Mouse (Mus musculus) C2C12 (cell line): ENCODE measurements around the gene Myh8. TPM values are rescaled to one million over a fixed set of nuclear protein-coding genes. Genes with fewer than 3 reads are reported as not detected.

Experiments used
- H3K27me3 ChIP-seq: one replicate; pipeline ENCODE4 v1.6.1; 2011; ENCODE audit not compliant: control insufficient read depth, insufficient read depth, insufficient read length
- H3K36me3 ChIP-seq: one replicate; pipeline ENCODE4 v1.6.1; 2011; ENCODE audit not compliant: control insufficient read depth, insufficient read depth
- H3K4me3 ChIP-seq: one replicate; pipeline ENCODE4 v1.5.1; 2011; ENCODE audit warnings: mild to moderate bottlenecking, control low read depth; ENCODE audit not compliant: poor library complexity, insufficient read depth, severe bottlenecking
- H3K79me2 ChIP-seq: one replicate; pipeline ENCODE4 v1.6.1; 2011; ENCODE audit not compliant: control insufficient read depth, insufficient read depth
- H3K79me3 ChIP-seq: one replicate; pipeline ENCODE4 v1.6.1; 2011; ENCODE audit warnings: low read depth, control low read depth
- H3ac ChIP-seq: one replicate; pipeline ENCODE3; 2011; ENCODE audit warnings: low read depth; ENCODE audit not compliant: control insufficient read depth, insufficient read length
- CEBPB ChIP-seq: IDR thresholded peaks from one replicate; pipeline ENCODE4 v1.6.1; 2011; ENCODE audit warnings: low read depth, mild to moderate bottlenecking, control low read depth, moderate library complexity
- CTCF ChIP-seq: IDR thresholded peaks from one replicate; pipeline ENCODE4 v1.5.1; 2011; ENCODE audit not compliant: control insufficient read depth, insufficient read depth, insufficient read length
- FOSL1 ChIP-seq: IDR thresholded peaks from one replicate; pipeline ENCODE4 v1.8.0; 2011; ENCODE audit warnings: mild to moderate bottlenecking, low read length; ENCODE audit not compliant: poor library complexity, insufficient read depth, severe bottlenecking
- MAX ChIP-seq: IDR thresholded peaks from one replicate; pipeline ENCODE4 v1.6.1; 2011; ENCODE audit warnings: mild to moderate bottlenecking, control low read depth
- MYOD1 ChIP-seq: IDR thresholded peaks from one replicate; pipeline ENCODE4 v1.6.1; 2011; ENCODE audit warnings: low read depth; ENCODE audit not compliant: control insufficient read depth, insufficient read length
- MYOG ChIP-seq: IDR thresholded peaks from one replicate; pipeline ENCODE4 v1.6.1; 2011; ENCODE audit not compliant: control insufficient read depth, insufficient read length; ENCODE audit errors: extremely low read depth
- USF1 ChIP-seq: IDR thresholded peaks from one replicate; pipeline ENCODE4 v1.6.1; 2011; ENCODE audit warnings: low read depth, mild to moderate bottlenecking, control low read depth, moderate library complexity
- polyA plus RNA-seq: library from polyadenylated mRNA; unstranded; fragments of >200 nt; fragmentation: generic; extraction: Trizol; gene quantifications from one replicate; pipeline ENCODE4 v1.2.1, GENCODE M21; 2012; ENCODE audit warnings: missing spikeins

The Myh8 gene
- polyA plus RNA-seq, 1 experiment, result not detected

DNA sequence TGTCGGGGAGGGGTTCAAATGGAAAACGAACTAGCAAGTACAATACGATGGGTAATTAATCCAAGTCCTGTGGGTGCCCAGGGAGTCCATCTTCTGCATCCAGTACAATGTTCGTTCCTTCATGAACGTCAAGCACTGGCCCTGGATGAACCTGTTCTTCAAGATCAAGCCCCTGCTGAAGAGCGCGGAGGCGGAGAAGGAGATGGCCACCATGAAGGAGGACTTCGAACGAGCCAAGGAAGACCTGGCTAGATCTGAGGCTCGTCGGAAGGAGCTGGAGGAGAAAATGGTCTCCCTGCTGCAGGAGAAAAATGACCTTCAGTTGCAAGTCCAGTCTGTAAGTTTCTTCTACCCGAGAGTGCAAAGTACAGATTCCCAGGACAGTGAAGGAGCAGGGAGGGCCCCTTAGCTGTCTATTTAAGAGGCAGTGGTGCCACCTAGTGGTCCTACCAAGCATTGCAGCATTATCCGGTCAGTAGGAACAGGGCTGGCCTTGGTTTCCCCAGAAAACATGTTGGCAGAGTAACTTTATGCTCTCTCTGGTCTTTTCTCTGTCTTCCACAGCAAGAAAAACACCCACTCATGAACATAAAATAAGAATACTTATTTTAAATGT is 73.3 kb downstream of the Myh8 start:
- Histone ChIP-seq H3K79me2 (no peaks in the 10 kb centered on the region), H3K36me3 (no peaks in the 10 kb centered on the region), H3ac (no peak overlapping the region), H3K4me3 (no peak overlapping the region), H3K79me3 (no peaks in the 10 kb centered on the region), H3K27me3 (no peaks in the 10 kb centered on the region)
- TF ChIP-seq CTCF, result peak; percentile 62
- TF ChIP-seq FOSL1, result no peak
- no peak for TF ChIP-seq MYOG

GRCm38 (mm10) chr11:67353011-67353410 is 76.1 kb downstream of the Myh8 start:
- H3K79me3 ChIP-seq, result no peaks in the 10 kb centered on the region
- no peak overlapping the region for H3ac ChIP-seq
- no peak overlapping the region for H3K4me3 ChIP-seq
- H3K36me3 ChIP-seq, result no peaks in the 10 kb centered on the region
- TF ChIP-seq MAX, result no peak
- TF ChIP-seq MYOD1, result no peak
- no peak for TF ChIP-seq FOSL1
- no peak for TF ChIP-seq USF1
- TF ChIP-seq MYOG, result no peak
- TF ChIP-seq CEBPB, result no peak
- TF ChIP-seq CTCF, result no peak
- peaks cover 4% of the 10 kb centered on the region for H3K27me3 ChIP-seq
- no peaks in the 10 kb centered on the region for H3K79me2 ChIP-seq

GRCm38 (mm10) chr11:67358031-67358430 is 81.1 kb downstream of the Myh8 start:
- Histone ChIP-seq H3ac (no peak overlapping the region), H3K36me3 (no peaks in the 10 kb centered on the region), H3K27me3 (peaks cover 4% of the 10 kb centered on the region), H3K79me2 (no peaks in the 10 kb centered on the region), H3K79me3 (no peaks in the 10 kb centered on the region), H3K4me3 (no peak overlapping the region)
- no peak for TF ChIP-seq FOSL1
- TF ChIP-seq MAX, result no peak
- TF ChIP-seq USF1, result no peak
- no peak for TF ChIP-seq MYOG
- TF ChIP-seq CEBPB, result no peak
- TF ChIP-seq MYOD1, result no peak
- no peak for TF ChIP-seq CTCF

Other genes with a start within 250 kb of the Myh8 start
- gene Adprm, start 224.5 kb upstream of the Myh8 start, polyA plus RNA-seq, result 12.4 TPM
- 8.3 TPM for gene Sco1, start 224.5 kb upstream of the Myh8 start, polyA plus RNA-seq
- 0.56 TPM for gene Myh3, start 198.8 kb upstream of the Myh8 start, polyA plus RNA-seq
- not detected for gene Myh2, start 106.1 kb upstream of the Myh8 start, polyA plus RNA-seq
- gene Myh1, start 77.1 kb upstream of the Myh8 start, polyA plus RNA-seq, result 0.02 TPM
- gene Myh4, start 39.1 kb upstream of the Myh8 start, polyA plus RNA-seq, result not detected
- gene Myh13, start 44.5 kb downstream of the Myh8 start, polyA plus RNA-seq, result not detected
- gene Gas7, start 178.3 kb downstream of the Myh8 start, polyA plus RNA-seq, result not detected